Mouse (Mus musculus) stomach, postnatal 0 days (tissue): ENCODE data around the gene Olfr486.
"Not testable (repeated sequence)": the region's sequence is repeated elsewhere in the genome, so short reads cannot be mapped to it uniquely, and the experiment has no call there.

ENCODE experiments used
- CTCF ChIP-seq: IDR thresholded peaks from 2 replicates; pipeline ENCODE4 v1.5.1; 2016; ENCODE audit warnings: antibody characterized with exemption, low read depth, mild to moderate bottlenecking, moderate library complexity
- EP300 ChIP-seq: optimal IDR thresholded peaks from 2 replicates; pipeline ENCODE3; 2016; ENCODE audit warnings: antibody characterized with exemption

GRCm38 (mm10) chr7:108191196-108191595 lies 18.7 kb upstream of the Olfr486 start:
- not testable (repeated sequence) for TF ChIP-seq CTCF, EP300
